Mouse (Mus musculus) liver, adult 2 months (tissue): ENCODE data around the gene Tex33. TPM values are rescaled to one million over a fixed set of nuclear protein-coding genes. Genes with fewer than 3 reads are reported as not detected.
A peak's percentile ranks its signal among the peaks of the same experiment; 100 is the strongest.

ENCODE experiments used
- DNase-seq: peaks from one replicate; pipeline ENCODE4 v3.0.0-alpha.2; 2011; ENCODE audit warnings: low read depth, low spot score; ENCODE audit errors: extremely low read depth
- H3K27ac ChIP-seq: fragments of 200-500 bp; replicated peaks from 2 replicates; pipeline ENCODE4 v1.5.1; 2012; ENCODE audit warnings: low read depth, mild to moderate bottlenecking, control low read depth, inconsistent platforms, low read length; ENCODE audit not compliant: insufficient read depth
- H3K27me3 ChIP-seq: fragments of 200-500 bp; 2 replicates; pipeline ENCODE4 v1.6.1; 2012; ENCODE audit warnings: mild to moderate bottlenecking, moderate library complexity, low read length, inconsistent platforms; ENCODE audit not compliant: control insufficient read depth, insufficient read depth
- H3K36me3 ChIP-seq: fragments of 200-500 bp; 2 replicates; pipeline ENCODE4 v1.6.1; 2012; ENCODE audit warnings: low read length, inconsistent platforms; ENCODE audit not compliant: control insufficient read depth, insufficient read depth
- H3K4me1 ChIP-seq: fragments of 200-500 bp; 2 replicates; pipeline ENCODE4 v1.6.1; 2011; ENCODE audit warnings: low read length; ENCODE audit not compliant: control insufficient read depth, insufficient read depth
- H3K4me3 ChIP-seq: fragments of 200-500 bp; 2 replicates; pipeline ENCODE4 v1.5.1; 2011; ENCODE audit warnings: low read depth, mild to moderate bottlenecking, control low read depth, low read length, moderate library complexity; ENCODE audit not compliant: insufficient read depth
- H3K79me2 ChIP-seq: fragments of 200-500 bp; 2 replicates; pipeline ENCODE4 v1.6.1; 2012; ENCODE audit warnings: inconsistent platforms, mild to moderate bottlenecking, low read length, moderate library complexity; ENCODE audit not compliant: control insufficient read depth, insufficient read depth
- H3K9ac ChIP-seq: fragments of 200-500 bp; 2 replicates; pipeline ENCODE4 v1.6.1; 2012; ENCODE audit warnings: low read depth, mild to moderate bottlenecking, control low read depth, inconsistent platforms, low read length
- CTCF ChIP-seq: fragments of 200-500 bp; IDR thresholded peaks from 2 replicates; pipeline ENCODE4 v1.5.1; 2011; ENCODE audit warnings: low read depth, low read length, control low read depth
- POLR2A ChIP-seq: fragments of 200-500 bp; IDR thresholded peaks from 2 replicates; pipeline ENCODE4 v1.6.1; 2011; ENCODE audit warnings: low read length, control low read depth; ENCODE audit not compliant: insufficient read depth; ENCODE audit errors: extremely low read depth
- WGBS: fragments of 180-500 bp; shearing (Covaris S2); methylation state at CpG from one replicate; pipeline ENCODE4 v1.1.7; 2018; 5-methylcytosine and 5-hydroxymethylcytosine counted together
- polyA plus RNA-seq: library from polyadenylated mRNA; depleted of rRNA; stranded (reverse); fragments of >200 nt; gene quantifications from 2 replicates; pipeline ENCODE4 v1.2.3, GENCODE M21; 2012
- total RNA-seq: library from RNA; depleted of rRNA; stranded (reverse); fragments of >200 nt; gene quantifications from 2 replicates; pipeline ENCODE4 v1.2.3, GENCODE M21; 2014

Gene Tex33
- total and polyA plus RNA-seq, 2 experiments: not detected

GRCm38 (mm10) chr15:78424507-78424906 lies 28.8 kb upstream of the Tex33 start:
- Histone ChIP-seq H3K9ac (no peak overlapping the region), H3K36me3 (no peaks in the 10 kb centered on the region), H3K27ac (peak overlapping the region; percentile 25), H3K4me3 (no peak overlapping the region), H3K79me2 (no peaks in the 10 kb centered on the region), H3K27me3 (no peaks in the 10 kb centered on the region), H3K4me1 (0 out of 2 replicates have a peak, but pooled peaks cover 5% of the 10 kb centered on the region)
- peak; percentile 16; the same call in 1 of the 2 replicates for TF ChIP-seq CTCF
- TF ChIP-seq POLR2A: no peak
- DNase-seq: peak; percentile 94
- 9% methylated on average over 11 of the region's 11 CpGs for WGBS

- WGBS: 15% methylated on average over 16 of the region's 16 CpGs
- H3K27me3 ChIP-seq: no peaks in the 10 kb centered on the region
- DNase-seq: peak; percentile 61
- peak overlapping the region; percentile 50 for H3K27ac ChIP-seq
- H3K4me3 ChIP-seq: peak overlapping the region; percentile 33; the same call in 1 of the 2 replicates
- no peaks in the 10 kb centered on the region for H3K36me3 ChIP-seq
- peaks cover 6% of the 10 kb centered on the region; the same call in 1 of the 2 replicates for H3K4me1 ChIP-seq
- no peaks in the 10 kb centered on the region for H3K79me2 ChIP-seq
- TF ChIP-seq POLR2A (no peak), CTCF (peak; percentile 89)
- H3K9ac ChIP-seq: peak overlapping the region; percentile 70
These were observed 26.6 kb upstream of the Tex33 start for GRCm38 (mm10) chr15:78422046-78422956.

- Histone ChIP-seq H3K9ac (no peak overlapping the region), H3K4me3 (no peak overlapping the region), H3K4me1 (peaks cover 18% of the 10 kb centered on the region; the same call in 1 of the 2 replicates), H3K36me3 (no peaks in the 10 kb centered on the region), H3K27me3 (no peaks in the 10 kb centered on the region), H3K27ac (no peak overlapping the region), H3K79me2 (no peaks in the 10 kb centered on the region)
- TF ChIP-seq POLR2A: no peak
- no peak for TF ChIP-seq CTCF
- DNase-seq: no peak
- WGBS: 90% methylated on average over 13 of the region's 13 CpGs
These were observed 24.7 kb upstream of the Tex33 start for GRCm38 (mm10) chr15:78420395-78420794.

GRCm38 (mm10) chr15:78416937-78417336 lies 21.2 kb upstream of the Tex33 start:
- Histone ChIP-seq H3K27me3 (no peaks in the 10 kb centered on the region), H3K79me2 (peaks cover under 1% of the 10 kb centered on the region; the same call in 1 of the 2 replicates), H3K36me3 (peaks cover 2% of the 10 kb centered on the region; the same call in 1 of the 2 replicates), H3K4me1 (peaks cover 21% of the 10 kb centered on the region), H3K4me3 (no peak overlapping the region), H3K9ac (peak overlapping the region; percentile 70), H3K27ac (peak overlapping the region; percentile 96)
- TF ChIP-seq CTCF (no peak), POLR2A (0 out of 2 replicates have a peak, but pooled peaks have one; percentile 60)
- peak; percentile 95 for DNase-seq
- WGBS: 2% methylated on average over 4 of the region's 4 CpGs

- no peaks in the 10 kb centered on the region for H3K27me3 ChIP-seq
- H3K4me3 ChIP-seq: no peak overlapping the region
- TF ChIP-seq POLR2A: no peak
- no peak for TF ChIP-seq CTCF
- no peak overlapping the region for H3K9ac ChIP-seq
- peaks cover 2% of the 10 kb centered on the region; the same call in 1 of the 2 replicates for H3K36me3 ChIP-seq
- no peak for DNase-seq
- no peak overlapping the region for H3K27ac ChIP-seq
- WGBS: 95% methylated on average over 8 of the region's 8 CpGs
- peaks cover 18% of the 10 kb centered on the region; the same call in 1 of the 2 replicates for H3K79me2 ChIP-seq
- H3K4me1 ChIP-seq: peaks cover 30% of the 10 kb centered on the region
These were observed 18.4 kb upstream of the Tex33 start for GRCm38 (mm10) chr15:78414157-78414556.

GRCm38 (mm10) chr15:78413719-78414117 lies 18.0 kb upstream of the Tex33 start:
- no peak for DNase-seq
- WGBS: 71% methylated on average over 1 of the region's 1 CpGs
- Histone ChIP-seq H3K27me3 (no peaks in the 10 kb centered on the region), H3K36me3 (peaks cover 2% of the 10 kb centered on the region; the same call in 1 of the 2 replicates), H3K4me1 (peaks cover 33% of the 10 kb centered on the region), H3K9ac (no peak overlapping the region), H3K4me3 (no peak overlapping the region), H3K27ac (no peak overlapping the region), H3K79me2 (peaks cover 18% of the 10 kb centered on the region; the same call in 1 of the 2 replicates)
- no peak for TF ChIP-seq CTCF
- no peak for TF ChIP-seq POLR2A
